Mouse (Mus musculus) heart, adult 9 months (tissue): ENCODE results near the gene Slc38a1.
"Not testable (repeated sequence)": the region's sequence is repeated elsewhere in the genome, so short reads cannot be mapped to it uniquely, and the experiment has no call there.

Experiments
- DNase-seq, 2 experiments: peaks; one replicate each; pipeline ENCODE4 v3.0.0; 2022; ENCODE audit warnings: low spot score in 2 of 2

Gene Slc38a1

GRCm38 (mm10) chr15:96658275-96658602 is 15.5 kb upstream of the Slc38a1 start:
- DNase-seq, result no peak

GRCm38 (mm10) chr15:96657576-96658274 is 15.0 kb upstream of the Slc38a1 start:
- no peak for DNase-seq

DNA sequence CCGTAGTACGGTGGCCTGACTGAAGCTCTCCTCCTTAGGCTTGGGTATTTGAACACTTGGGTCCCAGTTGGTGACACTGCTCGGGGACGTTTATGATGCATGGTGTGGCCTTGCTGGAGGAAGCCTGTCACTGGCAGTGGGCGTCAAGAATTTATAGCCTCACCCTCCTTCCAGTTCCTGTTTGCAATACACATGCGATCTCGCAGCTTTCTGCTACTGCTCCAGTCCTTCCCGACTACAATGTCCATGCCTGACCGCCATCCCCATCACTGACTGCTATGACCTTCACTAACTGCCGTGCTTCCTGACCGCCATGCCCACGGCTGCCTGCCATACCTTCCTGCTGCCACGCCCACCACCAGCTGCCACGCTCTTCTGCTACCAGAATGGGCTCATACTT is 12.8 kb upstream of the Slc38a1 start:
- no peak for DNase-seq

- peak in 1 of 2 experiments; percentile 29 for DNase-seq
Observed at GRCm38 (mm10) chr15:96654714-96655113, 12.0 kb upstream of the Slc38a1 start.

DNA sequence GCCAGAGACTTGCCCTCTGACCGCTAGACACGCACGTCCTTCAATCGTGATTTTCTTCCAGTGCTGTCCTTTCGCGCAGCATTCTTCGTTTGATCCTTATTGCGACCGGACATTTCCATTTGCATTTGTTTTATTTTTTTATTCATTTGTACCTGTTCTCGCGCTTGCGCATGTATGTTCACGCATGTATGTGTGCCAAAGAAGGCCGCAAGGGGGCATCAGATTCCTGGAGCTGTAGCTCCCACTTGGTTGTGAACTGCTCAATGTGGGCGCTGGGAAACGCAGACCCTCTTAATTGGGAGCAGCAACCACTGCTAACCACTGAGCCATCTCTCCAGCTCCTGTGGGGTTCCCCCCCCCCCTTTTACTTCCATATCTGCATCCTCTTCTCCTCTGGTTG is 10.3 kb upstream of the Slc38a1 start:
- no peak for DNase-seq

- DNase-seq, result no peak
Observed at GRCm38 (mm10) chr15:96652531-96652930, 9.8 kb upstream of the Slc38a1 start.

GRCm38 (mm10) chr15:96647376-96647775 is 4.7 kb upstream of the Slc38a1 start:
- no peak for DNase-seq

GRCm38 (mm10) chr15:96641821-96642435 is 785 bp downstream of the Slc38a1 start:
- DNase-seq, result no peak

DNA sequence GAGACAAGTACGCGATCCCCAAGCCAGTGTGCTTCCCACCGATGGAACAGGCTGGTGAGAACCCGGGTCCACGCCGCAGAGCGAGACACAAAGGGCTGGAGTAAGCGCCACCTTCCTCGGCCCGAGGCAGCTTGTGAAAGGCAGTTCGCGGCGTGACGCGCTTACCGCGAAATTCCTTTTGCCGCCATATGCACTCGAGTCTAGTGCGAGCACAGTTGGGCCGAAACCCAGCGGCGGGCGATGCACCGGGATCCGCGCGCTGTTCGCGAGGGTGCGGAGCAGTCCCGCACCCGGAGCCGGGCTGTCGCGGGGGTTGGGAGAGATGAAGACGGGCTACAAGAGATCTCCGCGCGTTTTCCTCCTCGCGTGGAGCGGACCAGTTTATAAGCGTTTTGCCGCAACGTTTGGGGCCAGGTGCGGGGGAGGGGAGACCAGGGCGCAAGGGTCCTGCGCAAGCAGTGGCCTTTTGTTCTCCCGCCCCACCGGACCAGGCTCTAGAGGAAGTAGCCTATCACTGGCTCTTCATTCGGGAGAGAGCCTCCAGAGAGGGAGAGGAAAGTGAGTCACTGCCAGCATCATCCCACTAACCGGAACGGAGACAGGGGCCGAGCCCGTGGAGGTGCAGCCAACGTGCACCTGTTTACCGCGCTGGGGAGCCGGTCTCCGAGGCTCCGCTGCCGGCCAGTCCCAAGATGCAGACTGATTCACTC is 1.4 kb downstream of the Slc38a1 start:
- DNase-seq, result peak in 1 of 2 experiments; percentile 23

DNA sequence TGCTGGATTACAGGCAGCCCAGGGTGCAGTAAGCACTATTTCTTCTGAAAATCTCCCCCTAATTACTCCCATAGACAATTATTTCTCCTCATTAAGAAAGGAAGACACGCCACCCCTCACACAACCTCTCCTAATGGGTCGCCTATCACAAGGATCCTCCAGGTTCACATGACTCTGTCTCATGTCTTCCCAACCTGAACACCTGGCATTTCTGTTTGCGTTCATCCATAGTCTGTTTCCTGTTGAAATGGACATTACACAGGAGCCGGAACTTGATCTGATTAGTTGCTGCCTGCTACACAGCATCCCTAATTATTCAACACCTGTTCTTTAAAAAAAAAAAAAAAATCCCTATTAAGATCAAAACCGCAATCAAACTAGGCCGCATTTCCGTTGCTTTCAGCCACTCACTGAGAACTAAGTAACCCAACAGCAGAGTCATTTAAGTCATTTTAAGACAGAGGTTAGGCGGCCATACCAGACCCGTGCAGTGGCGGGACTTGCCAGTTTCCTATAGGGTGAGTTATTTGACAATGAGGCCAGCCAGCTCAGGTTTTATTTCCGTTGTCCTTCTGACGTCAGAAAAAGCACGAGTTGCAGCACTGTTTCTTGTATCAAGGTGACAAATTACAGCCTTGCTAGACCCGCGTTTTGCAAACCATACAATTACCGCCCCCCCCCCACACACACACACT is 2.3 kb downstream of the Slc38a1 start:
- no peak for DNase-seq

DNA sequence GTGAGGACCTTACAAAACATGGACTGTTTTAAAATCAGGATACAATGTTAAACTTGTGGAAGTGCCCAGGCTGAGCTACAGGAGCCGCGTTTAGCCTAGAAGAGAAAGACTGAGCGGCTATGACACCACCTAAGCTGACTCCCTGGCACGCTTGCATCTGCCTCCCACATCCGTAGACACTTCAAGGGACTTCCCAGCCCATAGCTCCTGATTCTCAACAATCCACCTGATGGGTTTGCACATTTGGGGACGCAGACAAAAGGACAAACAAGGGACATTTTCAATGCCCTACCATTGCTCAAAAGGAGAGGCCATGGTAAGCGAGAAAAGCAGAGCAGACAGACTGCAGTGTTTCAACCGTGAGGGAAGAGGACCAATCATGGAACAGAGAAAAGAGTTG is 3.1 kb downstream of the Slc38a1 start:
- DNase-seq, result no peak

DNA sequence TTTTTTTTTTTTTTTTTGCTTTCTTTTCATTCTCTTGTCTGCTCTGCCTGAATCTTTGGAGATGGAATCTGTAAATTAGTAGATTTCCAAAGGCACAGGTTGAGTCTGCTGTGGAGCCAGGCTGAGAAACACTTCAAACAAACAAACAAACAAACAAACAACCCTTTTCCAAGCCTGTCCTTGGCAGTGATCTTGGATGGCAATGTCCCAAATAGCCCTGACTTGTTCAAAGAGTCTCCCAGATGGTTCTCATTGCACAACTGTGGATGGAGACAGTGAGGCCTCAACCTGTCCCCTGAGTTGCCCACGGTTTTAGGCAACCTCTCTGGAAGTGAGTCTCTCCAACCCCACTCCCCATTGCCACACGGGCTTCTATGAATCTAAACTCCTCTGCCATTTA is 4.1 kb downstream of the Slc38a1 start:
- DNase-seq, result no peak

- peak; percentile 32 for DNase-seq
Observed at GRCm38 (mm10) chr15:96638173-96638572, 4.5 kb downstream of the Slc38a1 start.

- no peak for DNase-seq
Observed at GRCm38 (mm10) chr15:96634670-96635405, 7.9 kb downstream of the Slc38a1 start.

DNA sequence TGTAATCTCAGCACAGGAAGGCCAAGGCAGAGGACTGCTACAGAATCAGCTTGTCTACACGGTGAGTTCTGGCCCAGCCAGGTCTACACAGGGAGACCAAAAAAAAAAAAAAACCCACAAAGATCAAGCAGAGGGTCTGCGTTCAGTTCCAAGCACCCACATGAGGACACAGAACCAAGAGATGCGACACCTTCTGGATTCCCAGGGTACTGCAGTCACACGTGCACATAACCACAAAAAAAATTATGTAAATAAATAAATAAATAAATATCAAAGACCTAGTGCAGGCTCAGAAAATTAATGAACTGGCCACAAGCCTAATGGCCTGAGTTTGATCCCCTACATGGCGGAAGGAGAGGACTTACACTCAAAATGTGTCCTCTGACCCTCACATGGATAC is 10.5 kb downstream of the Slc38a1 start:
- no peak for DNase-seq

GRCm38 (mm10) chr15:96631107-96631718 is 11.5 kb downstream of the Slc38a1 start:
- no peak for DNase-seq

DNA sequence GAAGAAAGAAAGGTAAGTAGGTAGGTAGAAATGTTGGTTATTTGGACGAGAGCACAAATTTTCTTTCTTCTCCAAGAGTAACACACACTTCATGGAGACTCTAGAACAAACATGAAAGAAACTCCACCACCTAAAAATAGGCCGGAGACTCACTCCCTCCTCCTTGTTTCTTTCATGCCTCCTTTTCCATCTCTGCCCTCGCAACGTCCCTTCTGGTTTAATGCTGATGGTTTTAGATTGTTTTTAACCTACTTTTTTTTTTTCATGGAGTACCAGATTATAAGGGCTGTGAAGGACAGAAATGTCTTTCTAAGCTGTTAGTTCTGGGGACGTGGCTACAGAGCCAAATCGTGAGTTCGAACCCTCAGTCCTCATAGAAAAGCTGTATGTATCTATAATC is 14.5 kb downstream of the Slc38a1 start:
- DNase-seq, result no peak

DNA sequence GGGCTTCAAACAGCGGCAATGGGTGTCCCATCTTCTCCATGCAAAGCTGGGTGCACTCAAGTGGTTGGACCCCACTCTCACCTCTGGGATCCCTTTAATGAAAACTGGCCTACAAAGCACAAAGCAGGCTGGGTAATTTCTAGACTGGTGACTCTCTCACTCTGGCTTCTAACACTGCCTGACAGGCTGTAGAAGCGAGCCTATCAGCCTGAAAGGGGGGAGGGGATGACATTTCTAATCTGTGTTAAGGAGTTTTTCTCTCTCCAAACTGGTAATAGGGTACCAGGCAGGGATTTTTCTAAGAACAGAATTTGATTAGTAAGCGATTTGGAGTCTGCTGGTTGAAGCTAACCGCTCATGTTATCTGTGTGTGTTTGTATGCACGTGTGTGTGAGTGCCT is 15.8 kb downstream of the Slc38a1 start:
- DNase-seq, result no peak

GRCm38 (mm10) chr15:96625012-96625411 is 17.7 kb downstream of the Slc38a1 start:
- DNase-seq, result not testable (repeated sequence)

- no peak for DNase-seq
Observed at GRCm38 (mm10) chr15:96622376-96622775, 20.3 kb downstream of the Slc38a1 start.

DNA sequence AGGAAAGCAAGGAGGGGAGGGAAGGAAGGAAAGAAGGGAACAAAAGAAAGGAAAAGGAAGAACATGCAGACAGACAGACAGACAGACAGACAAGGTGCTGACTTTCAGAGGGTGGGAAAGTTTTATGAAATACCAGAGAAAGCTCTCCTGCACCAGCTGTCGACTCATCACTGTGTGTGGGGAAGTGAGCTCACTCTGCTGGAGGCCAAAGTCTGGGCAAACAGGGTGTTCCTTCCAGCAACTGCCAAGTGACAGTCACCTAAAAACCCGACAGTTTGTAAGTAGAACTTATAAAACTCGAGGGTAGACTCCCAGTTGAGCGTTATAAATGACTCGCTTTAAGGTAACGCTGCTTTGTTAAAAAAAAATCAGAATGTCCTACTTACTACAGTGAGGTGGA is 21.0 kb downstream of the Slc38a1 start:
- DNase-seq, result no peak
